12 mouse cellular contexts compared by ENCODE assay signal in genomic region chr11:6159704-6160275, GRCm38 (mm10).
"Had no signal": no experiment of that assay in that cellular context is flagged by ENCODE, and none has a peak within 500 bp of the region (broad histone marks: within the 10 kb centered on the region; RNA-seq: fewer than 3 reads in every experiment).

No protein-coding gene starts in this region.

- H3K4me2 ChIP-seq: intestine, embryonic 15.5 days; limb, embryonic 12.5 days; midbrain, embryonic 15.5 days; neural tube, embryonic 15.5 days had no signal

- H3K36me3 ChIP-seq: intestine, embryonic 15.5 days; limb, embryonic 12.5 days; midbrain, embryonic 10.5 days; midbrain, embryonic 15.5 days; neural tube, embryonic 15.5 days had no signal

- H3K4me1 ChIP-seq: intestine, embryonic 15.5 days; midbrain, embryonic 10.5 days had no signal

- ATAC-seq: intestine, embryonic 15.5 days; midbrain, embryonic 15.5 days had no signal

- H3K27me3 ChIP-seq: intestine, embryonic 15.5 days; limb, embryonic 12.5 days; midbrain, embryonic 15.5 days; neural tube, embryonic 15.5 days had no signal

- H3K9me3 ChIP-seq: intestine, embryonic 15.5 days; limb, embryonic 12.5 days; midbrain, embryonic 10.5 days; midbrain, embryonic 15.5 days; neural tube, embryonic 15.5 days had no signal

- H3K9ac ChIP-seq: intestine, embryonic 15.5 days; limb, embryonic 12.5 days; midbrain, embryonic 15.5 days; neural tube, embryonic 15.5 days had no signal

- DNase-seq: kidney, adult 18-20 months; kidney, postnatal 10 days; kidney, postnatal 4 days; lung, adult 18-20 months; spleen, adult 18-20 months; thymus, adult 18-20 months; thymus, postnatal 25 days had no signal

- H3K27ac ChIP-seq: intestine, embryonic 15.5 days; limb, embryonic 12.5 days; midbrain, embryonic 10.5 days; midbrain, embryonic 15.5 days; neural tube, embryonic 15.5 days had no signal

- H3K4me3 ChIP-seq: intestine, embryonic 15.5 days; limb, embryonic 12.5 days; midbrain, embryonic 10.5 days; midbrain, embryonic 15.5 days; neural tube, embryonic 15.5 days had no signal
